Mouse (Mus musculus) CH12.LX (cell line): ENCODE measurements around the gene Cd177. TPM values are rescaled to one million over a fixed set of nuclear protein-coding genes. Genes with fewer than 3 reads are reported as not detected.

Experiments
- DNase-seq: peaks from one replicate; pipeline ENCODE4 v3.0.0-alpha.2; 2013; ENCODE audit errors: extremely low read depth
- H3K27ac ChIP-seq: 2 replicates; pipeline ENCODE4 v1.5.1; 2012; ENCODE audit warnings: low read depth, mild to moderate bottlenecking, control low read depth, moderate library complexity; ENCODE audit not compliant: insufficient read depth
- H3K27me3 ChIP-seq: replicated peaks from 2 replicates; pipeline ENCODE3; 2012; ENCODE audit warnings: inconsistent platforms
- H3K36me3 ChIP-seq, 2 experiments: replicated peaks in 1 of 2; 2 replicates each; pipeline versions ENCODE3 to v1.6.1; 2012; ENCODE audit warnings: inconsistent platforms in 1 of 2, low read length in 1 of 2, mild to moderate bottlenecking in 1 of 2, mixed read lengths in 1 of 2, moderate library complexity in 1 of 2; ENCODE audit not compliant: control insufficient read depth in 1 of 2, insufficient read depth in 1 of 2
- H3K4me1 ChIP-seq, 2 experiments: 2 replicates each; pipeline ENCODE4 v1.6.1; 2012; ENCODE audit warnings: inconsistent platforms in 1 of 2, moderate library complexity in 1 of 2; ENCODE audit not compliant: insufficient read depth in 2 of 2, control insufficient read depth in 1 of 2
- H3K4me2 ChIP-seq: 2 replicates; pipeline ENCODE4 v1.6.1; 2012; ENCODE audit warnings: low read depth, mild to moderate bottlenecking, control low read depth; ENCODE audit not compliant: poor library complexity, insufficient read depth, severe bottlenecking
- H3K4me3 ChIP-seq, 3 experiments: fragments of 150-350 bp in 1 of 3; sonication (generic) in 1 of 3; replicated peaks in 1 of 3; 2 replicates each; pipeline versions ENCODE3 to v1.5.1; 2011 to 2012; ENCODE audit warnings: low read depth in 2 of 3, low read length in 2 of 3, mild to moderate bottlenecking in 2 of 3, moderate library complexity in 2 of 3, control low read depth in 1 of 3, improper control_type of control experiment in 1 of 3, inconsistent platforms in 1 of 3, mixed read lengths in 1 of 3; ENCODE audit not compliant: poor library complexity in 1 of 3
- H3K79me2 ChIP-seq: replicated peaks from 2 replicates; pipeline ENCODE4 v1.6.1; 2012; ENCODE audit warnings: mild to moderate bottlenecking, moderate library complexity; ENCODE audit not compliant: control insufficient read depth, poor library complexity, insufficient read depth, severe bottlenecking; ENCODE audit errors: extremely low read depth
- H3K9ac ChIP-seq: 2 replicates; pipeline ENCODE4 v1.6.1; 2012; ENCODE audit warnings: low read depth, mild to moderate bottlenecking, control low read depth, moderate library complexity; ENCODE audit not compliant: insufficient read depth
- H3K9me3 ChIP-seq: replicated peaks from 2 replicates; pipeline ENCODE3; 2012; ENCODE audit warnings: low read length, inconsistent platforms, mixed read lengths
- CHD1 ChIP-seq: IDR thresholded peaks from 2 replicates; pipeline ENCODE4 v1.6.1; 2012; ENCODE audit warnings: low read depth, low read length, improper control_type of control experiment, inconsistent platforms
- CHD2 ChIP-seq: IDR thresholded peaks from 2 replicates; pipeline ENCODE4 v1.6.1; 2011; ENCODE audit warnings: low read length, improper control_type of control experiment
- CTCF ChIP-seq, 2 experiments: IDR thresholded peaks in 1 of 2; conservative IDR thresholded peaks in 1 of 2; 2 replicates each; pipeline ENCODE4 v1.5.1; 2011 to 2012; ENCODE audit warnings: low read depth in 2 of 2, low read length in 2 of 2, improper control_type of control experiment in 1 of 2, inconsistent platforms in 1 of 2, mild to moderate bottlenecking in 1 of 2, moderate library complexity in 1 of 2
- ELF1 ChIP-seq: IDR thresholded peaks from 2 replicates; pipeline ENCODE4 v1.6.1; 2014; ENCODE audit warnings: low read depth, mild to moderate bottlenecking, inconsistent platforms, low read length, improper control_type of control experiment
- EP300 ChIP-seq: IDR thresholded peaks from 2 replicates; pipeline ENCODE4 v1.6.1; 2011; ENCODE audit warnings: low read length, improper control_type of control experiment
- ETS1 ChIP-seq: conservative IDR thresholded peaks from 2 replicates; pipeline ENCODE4 v1.6.1; 2012; ENCODE audit warnings: low read depth, mild to moderate bottlenecking, inconsistent platforms, low read length, improper control_type of control experiment, moderate library complexity
- GABPA ChIP-seq: IDR thresholded peaks from 2 replicates; pipeline ENCODE4 v1.6.1; 2012; ENCODE audit warnings: low read depth, low read length, improper control_type of control experiment, inconsistent platforms; ENCODE audit not compliant: insufficient replicate concordance
- HCFC1 ChIP-seq: IDR thresholded peaks from 2 replicates; pipeline ENCODE4 v1.6.1; 2012; ENCODE audit warnings: low read depth, mild to moderate bottlenecking, inconsistent platforms, low read length, improper control_type of control experiment
- JUND ChIP-seq: conservative IDR thresholded peaks from 2 replicates; pipeline ENCODE4 v1.6.1; 2011; ENCODE audit warnings: low read depth, low read length, improper control_type of control experiment
- KAT2A ChIP-seq: IDR thresholded peaks from 2 replicates; pipeline ENCODE4 v1.6.1; 2012; ENCODE audit warnings: low read length, improper control_type of control experiment, inconsistent platforms; ENCODE audit not compliant: insufficient replicate concordance
- MAFK ChIP-seq: IDR thresholded peaks from 2 replicates; pipeline ENCODE4 v1.6.1; 2011; ENCODE audit warnings: low read length, improper control_type of control experiment; ENCODE audit not compliant: insufficient replicate concordance
- MXI1 ChIP-seq: IDR thresholded peaks from 2 replicates; pipeline ENCODE4 v1.6.1; 2011; ENCODE audit warnings: mild to moderate bottlenecking, low read depth, low read length, improper control_type of control experiment
- MYC ChIP-seq: IDR thresholded peaks from 2 replicates; pipeline ENCODE4 v1.6.1; 2011; ENCODE audit warnings: low read depth, mild to moderate bottlenecking, improper control_type of control experiment, low read length
- NELFE ChIP-seq: IDR thresholded peaks from 2 replicates; pipeline ENCODE4 v1.6.1; 2011; ENCODE audit warnings: low read depth, low read length, improper control_type of control experiment
- PAX5 ChIP-seq: IDR thresholded peaks from 2 replicates; pipeline ENCODE4 v1.6.1; 2012; ENCODE audit warnings: low read length, inconsistent platforms, mixed read lengths
- POLR2A ChIP-seq: IDR thresholded peaks from 2 replicates; pipeline ENCODE4 v1.6.1; 2011; ENCODE audit warnings: low read depth, mild to moderate bottlenecking, improper control_type of control experiment, low read length
- RAD21 ChIP-seq: IDR thresholded peaks from 2 replicates; pipeline ENCODE4 v1.6.1; 2011; ENCODE audit warnings: low read depth, mild to moderate bottlenecking, low read length, improper control_type of control experiment, moderate library complexity
- RCOR1 ChIP-seq: conservative IDR thresholded peaks from 2 replicates; pipeline ENCODE4 v1.6.1; 2012; ENCODE audit warnings: low read depth, mild to moderate bottlenecking, inconsistent platforms, low read length, improper control_type of control experiment
- SIN3A ChIP-seq: IDR thresholded peaks from 2 replicates; pipeline ENCODE4 v1.6.1; 2012; ENCODE audit warnings: low read length, improper control_type of control experiment, inconsistent platforms
- SMC3 ChIP-seq: IDR thresholded peaks from 2 replicates; pipeline ENCODE4 v1.6.1; 2011; ENCODE audit warnings: low read depth, low read length, improper control_type of control experiment
- TBP ChIP-seq: conservative IDR thresholded peaks from 2 replicates; pipeline ENCODE4 v1.6.1; 2011; ENCODE audit warnings: low read depth, low read length, improper control_type of control experiment
- TCF12 ChIP-seq: IDR thresholded peaks from 2 replicates; pipeline ENCODE4 v1.6.1; 2014; ENCODE audit warnings: low read depth, mild to moderate bottlenecking, inconsistent platforms, low read length, improper control_type of control experiment
- USF1 ChIP-seq: IDR thresholded peaks from 2 replicates; pipeline ENCODE4 v1.6.1; 2014; ENCODE audit warnings: low read depth, mild to moderate bottlenecking, inconsistent platforms, low read length, improper control_type of control experiment
- ZKSCAN1 ChIP-seq: IDR thresholded peaks from 2 replicates; pipeline ENCODE4 v1.6.1; 2012; ENCODE audit warnings: low read depth, inconsistent platforms, low read length, improper control_type of control experiment, borderline replicate concordance
- ZMIZ1 ChIP-seq: IDR thresholded peaks from 2 replicates; pipeline ENCODE4 v1.6.1; 2012; ENCODE audit warnings: low read depth, mild to moderate bottlenecking, inconsistent platforms, low read length, improper control_type of control experiment
- ZNF384 ChIP-seq: IDR thresholded peaks from 2 replicates; pipeline ENCODE4 v1.6.1; 2012; ENCODE audit warnings: low read depth, low read length, improper control_type of control experiment, inconsistent platforms
- dilution Hi-C: fragments of 300-500 bp; cut with MboI; formaldehyde crosslinking; loops from 2 replicates; pipeline ENCODE4 v1.14.3; 2020; ENCODE audit warnings: low sequenced_read_pairs; ENCODE audit not compliant: extremely low pct_unique_long_range_greater_than_20kb, extremely low pct_ligation_motif_present
- in situ Hi-C: fragments of 300-500 bp; cut with MboI; formaldehyde crosslinking; loops from 3 replicates; pipeline ENCODE4 v1.14.3; 2019; ENCODE audit warnings: low sequenced_read_pairs, low pct_ligation_motif_present, low pct_unique_long_range_greater_than_20kb, mixed read lengths
- polyA plus RNA-seq: library from polyadenylated mRNA; unstranded; fragments of >175 nt; gene quantifications from 2 replicates; pipeline ENCODE4 v1.2.1, GENCODE M21; 2012; ENCODE audit warnings: low read depth; ENCODE audit not compliant: insufficient read length
- total RNA-seq, 2 experiments: library from RNA; depleted of rRNA; stranded (reverse); fragments of 300-350 nt in 1 of 2; fragments of >200 nt in 1 of 2; gene quantifications; 2 replicates each; pipeline ENCODE4 v1.2.3; 2012 to 2014

Gene Cd177
- total and polyA plus RNA-seq, 3 experiments: not detected

GRCm38 (mm10) chr7:24771361-24771760 is 11.2 kb upstream of the Cd177 start:
- no peak for DNase-seq
- dilution Hi-C loops: no loop called here
- in situ Hi-C loops: no loop called here
- no peak for TF ChIP-seq CTCF (conservative IDR thresholded peaks at IDR 0.05 in 1 of 2, IDR thresholded peaks at IDR 0.05 in 1 of 2; ENCODE audit: low read depth in 2 of 2, low read length in 2 of 2)
- no peak for TF ChIP-seq POLR2A
- TF ChIP-seq MYC: no peak
- no peak for TF ChIP-seq RCOR1
- TF ChIP-seq, all 38 proteins: peak for 0
- Histone ChIP-seq H3K9ac (no peak overlapping the region), H3K79me2 (no peaks in the 10 kb centered on the region), H3K4me3 (no peak overlapping the region), H3K4me2 (no peak overlapping the region), H3K36me3 (no peaks in the 10 kb centered on the region), H3K27me3 (peaks cover 49% of the 10 kb centered on the region), H3K27ac (no peak overlapping the region), H3K9me3 (peaks cover 15% of the 10 kb centered on the region), H3K4me1 (no peaks in the 10 kb centered on the region)

DNA sequence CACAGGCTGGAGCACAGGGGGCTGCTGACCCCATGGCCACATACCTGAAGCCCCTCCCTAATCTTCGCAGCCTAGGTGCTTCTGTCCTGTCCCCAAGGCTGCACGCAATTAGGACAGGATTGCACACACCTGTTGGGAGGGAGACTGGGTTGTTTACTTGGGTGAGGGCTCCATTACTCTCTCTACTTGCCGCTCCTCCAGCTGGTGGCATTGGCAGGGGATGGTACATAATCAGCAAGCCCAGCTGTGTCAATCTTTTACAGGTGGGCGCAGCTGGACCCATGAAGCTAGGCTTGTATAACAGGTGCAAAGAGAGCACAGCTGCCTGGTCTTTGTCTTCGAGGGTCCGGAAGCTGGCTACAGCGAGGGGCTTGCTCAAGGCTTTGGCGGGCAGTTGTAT is 2.5 kb upstream of the Cd177 start:
- in situ Hi-C loops: no loop called here
- no peaks in the 10 kb centered on the region for H3K79me2 ChIP-seq
- no peak overlapping the region for H3K4me2 ChIP-seq
- no peak for TF ChIP-seq CHD1
- no peak for TF ChIP-seq GABPA
- no peak for TF ChIP-seq ZNF384
- TF ChIP-seq ETS1: no peak
- TF ChIP-seq MXI1: no peak
- TF ChIP-seq RCOR1: no peak
- no peak for TF ChIP-seq JUND
- no peak for TF ChIP-seq SMC3
- no peak for TF ChIP-seq TBP
- TF ChIP-seq KAT2A: no peak
- TF ChIP-seq MAFK: no peak
- TF ChIP-seq CHD2: no peak
- no peak overlapping the region for H3K27ac ChIP-seq
- no peak for DNase-seq
- H3K9ac ChIP-seq: no peak overlapping the region
- H3K9me3 ChIP-seq: no peaks in the 10 kb centered on the region
- H3K4me3 ChIP-seq: no peak overlapping the region
- H3K36me3 ChIP-seq: no peaks in the 10 kb centered on the region
- dilution Hi-C loops: no loop called here
- H3K4me1 ChIP-seq: no peaks in the 10 kb centered on the region
- peaks cover 85% of the 10 kb centered on the region for H3K27me3 ChIP-seq

DNA sequence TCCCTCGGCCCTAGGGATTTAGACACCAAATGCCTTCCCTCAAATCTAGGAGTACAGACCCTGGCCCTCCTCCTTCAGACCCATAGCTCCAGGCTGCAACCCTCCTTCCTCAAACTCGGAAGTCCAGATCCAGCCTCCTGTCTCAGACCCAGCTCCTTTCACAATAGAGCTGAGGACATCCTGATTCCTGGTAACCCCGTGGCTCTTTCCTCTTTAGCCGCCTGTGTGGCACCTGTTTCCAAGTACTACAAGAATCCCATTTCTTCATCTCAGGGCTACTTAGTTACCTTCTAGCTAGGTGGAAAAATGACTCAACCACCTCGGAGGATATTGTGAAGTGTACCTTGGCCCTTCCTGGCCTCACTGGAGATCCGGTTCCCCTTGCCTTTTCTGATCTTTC is 1.1 kb upstream of the Cd177 start:
- Histone ChIP-seq H3K4me1 (no peaks in the 10 kb centered on the region), H3K79me2 (no peaks in the 10 kb centered on the region), H3K9me3 (no peaks in the 10 kb centered on the region), H3K4me2 (no peak overlapping the region), H3K4me3 (no peak overlapping the region), H3K36me3 (no peaks in the 10 kb centered on the region), H3K9ac (no peak overlapping the region), H3K27ac (no peak overlapping the region), H3K27me3 (peaks cover 82% of the 10 kb centered on the region)
- TF ChIP-seq POLR2A (no peak), CHD1 (no peak), SIN3A (no peak), NELFE (no peak), HCFC1 (no peak), ELF1 (no peak), EP300 (no peak), TCF12 (no peak), ZKSCAN1 (no peak), PAX5 (no peak), RCOR1 (no peak), RAD21 (no peak), JUND (no peak), ZMIZ1 (no peak), USF1 (no peak)
- dilution Hi-C loops: no loop called here
- in situ Hi-C loops: no loop called here
- DNase-seq: no peak
